Mouse (Mus musculus): ENCODE data around the gene Smco2. TPM values are rescaled to one million over a fixed set of nuclear protein-coding genes. Genes with fewer than 3 reads are reported as not detected.
A peak's percentile ranks its signal among the peaks of the same experiment; 100 is the strongest.
"Not testable (repeated sequence)": the region's sequence is repeated elsewhere in the genome, so short reads cannot be mapped to it uniquely, and the experiment has no call there.

Gene Smco2
- total RNA-seq, 2 experiments from 2014 or later, result 2.3 TPM

DNA sequence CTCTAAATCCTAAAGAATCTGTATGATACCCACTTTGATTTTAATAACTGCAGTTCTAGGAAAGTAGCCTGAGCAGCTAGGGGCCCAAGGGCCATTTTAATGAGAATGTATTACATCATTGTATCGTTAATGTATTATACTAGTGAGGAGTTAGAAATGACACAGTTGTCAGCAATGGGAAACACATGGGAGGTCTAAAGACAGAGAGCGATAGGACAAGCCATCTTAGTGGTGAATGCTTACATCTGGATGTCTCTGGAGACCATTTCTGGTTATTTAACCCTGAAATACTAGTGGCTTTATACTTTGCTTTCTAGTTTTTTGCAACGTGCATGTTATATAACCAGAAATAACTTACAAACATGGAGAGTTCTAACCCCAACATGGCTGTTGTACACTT, 2.0 kb downstream of the Smco2 start:
- intact Hi-C loops (cut with DNase I), result no loop called here
- no peak for DNase-seq (ENCODE audit: low spot score)

DNA sequence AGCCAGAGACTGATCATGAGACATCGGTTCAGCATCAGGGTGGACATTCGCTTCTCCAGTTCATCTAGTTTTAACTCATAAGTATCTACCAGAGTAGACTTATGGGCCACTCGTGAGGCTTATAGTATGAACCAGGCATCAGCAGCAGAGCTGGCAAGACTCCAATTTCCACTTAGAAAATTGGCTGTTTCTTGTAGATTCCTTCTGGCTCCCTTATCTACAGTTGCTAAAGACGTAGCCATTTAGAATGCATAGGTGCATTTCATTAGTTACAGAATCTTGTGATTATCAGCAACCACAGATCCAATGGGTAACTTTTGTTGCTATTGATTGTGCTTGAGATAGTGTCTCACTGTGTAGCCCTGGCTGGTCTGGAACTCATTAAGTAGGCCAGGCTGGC, 2.8 kb downstream of the Smco2 start:
- intact Hi-C loops (cut with DNase I), result no loop called here

DNA sequence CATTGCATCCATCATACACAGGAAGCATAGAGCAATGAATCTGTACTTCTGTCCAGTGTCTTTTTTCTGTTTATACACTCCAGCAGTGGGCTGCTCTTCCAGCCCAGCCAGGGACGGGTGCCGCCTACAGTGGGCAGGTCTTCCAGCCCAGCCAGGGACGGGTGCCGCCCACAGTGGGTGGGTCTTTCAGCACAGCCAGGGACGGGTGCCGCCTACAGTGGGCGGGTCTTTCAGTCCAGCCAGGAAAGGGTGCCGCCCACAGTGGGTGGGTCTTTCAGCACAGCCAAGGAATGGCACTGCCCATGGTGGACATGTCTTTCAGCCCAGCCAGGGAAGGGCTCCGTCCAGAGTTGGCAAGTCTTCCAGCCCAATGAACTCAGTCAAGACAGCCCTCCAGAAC, 5.3 kb downstream of the Smco2 start:
- intact Hi-C loops (cut with DNase I), result no loop called here
- no peak for DNase-seq (ENCODE audit: low spot score)

More for the DNA sequence above, 2.8 kb downstream of the Smco2 start:
- DNase-seq (ENCODE audit: low spot score), result no peak

DNA sequence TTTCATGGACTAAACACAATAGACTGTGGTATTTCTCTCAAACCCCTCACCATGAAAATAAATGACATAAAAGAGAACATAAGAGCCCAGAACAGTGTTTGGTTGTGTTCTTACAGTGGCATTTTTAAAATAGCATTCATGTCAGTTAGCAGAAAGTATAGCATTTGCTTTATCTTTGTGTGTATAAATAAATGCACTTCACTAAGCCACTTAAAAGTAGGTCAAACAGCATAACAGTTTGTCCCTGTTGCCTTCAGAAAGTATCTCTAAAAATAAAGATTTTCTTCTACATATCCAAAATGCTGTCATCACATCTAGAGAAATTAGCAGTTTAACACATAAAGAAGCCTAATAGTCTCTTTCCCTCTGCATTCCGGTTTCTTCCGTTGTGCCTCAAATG, 7.5 kb downstream of the Smco2 start:
- intact Hi-C loops (cut with DNase I), result no loop called here
- no peak for DNase-seq (ENCODE audit: low spot score)

DNA sequence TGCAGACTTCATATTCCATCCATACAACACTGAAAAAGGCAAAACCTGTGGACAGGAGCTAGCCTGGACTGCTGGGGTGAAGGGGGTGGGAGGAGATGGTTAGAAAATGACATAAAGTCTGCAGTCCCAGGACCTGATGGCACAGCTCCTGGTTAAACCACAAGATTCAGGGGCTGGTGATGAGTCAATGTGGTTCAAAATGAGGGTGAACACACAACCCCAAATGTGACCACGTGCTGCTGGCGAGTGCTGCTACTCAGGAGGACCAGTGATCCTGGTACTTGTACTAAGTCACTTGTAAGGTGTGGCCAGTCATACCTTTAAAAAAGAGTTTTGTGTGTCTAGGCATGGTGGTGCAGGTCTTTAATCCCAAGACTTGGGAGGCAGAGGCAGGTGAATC, 13.2 kb downstream of the Smco2 start:
- no peak for DNase-seq (ENCODE audit: low spot score)

DNA sequence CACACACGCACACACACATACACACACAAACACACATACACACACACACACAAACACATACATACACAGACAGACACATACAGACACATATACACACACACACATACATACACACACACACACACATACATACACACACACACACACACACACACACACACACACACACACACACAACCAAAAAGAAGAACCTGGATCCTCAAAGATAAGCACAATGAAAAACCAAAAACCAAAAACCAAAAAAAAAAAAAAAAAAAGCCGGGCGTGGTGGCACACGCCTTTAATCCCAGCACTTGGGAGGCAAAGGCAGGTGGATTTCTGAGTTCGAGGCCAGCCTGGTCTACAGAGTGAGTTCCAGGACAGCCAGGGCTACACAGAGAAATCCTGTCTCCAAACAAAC, 14.5 kb downstream of the Smco2 start:
- intact Hi-C loops (cut with DNase I), result not testable (repeated sequence)

More for the DNA sequence above, 13.2 kb downstream of the Smco2 start:
- intact Hi-C loops (cut with DNase I), result no loop called here

DNA sequence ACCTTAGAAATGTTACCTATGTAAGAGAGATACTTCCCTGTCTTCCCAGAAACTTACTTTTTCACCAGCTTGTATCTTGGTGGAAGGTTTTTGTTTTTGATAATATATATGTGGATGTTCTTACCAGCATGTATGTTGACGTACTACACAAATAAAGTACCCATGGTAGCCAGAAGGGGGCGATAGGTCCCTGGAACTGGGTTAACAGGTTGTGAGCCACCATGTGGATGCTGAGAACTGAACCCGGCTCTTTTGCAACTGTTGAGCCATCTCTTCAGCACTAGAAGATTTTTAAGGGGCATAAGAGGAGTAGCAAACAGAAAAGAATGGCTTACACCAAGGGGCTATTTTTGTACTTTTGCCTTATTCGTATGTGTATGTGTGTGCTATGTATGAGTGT, 15.8 kb downstream of the Smco2 start:
- no peak for DNase-seq (ENCODE audit: low spot score)
- intact Hi-C loops (cut with DNase I), result no loop called here

More for the DNA sequence above, 14.5 kb downstream of the Smco2 start:
- not testable (repeated sequence) for DNase-seq (ENCODE audit: low spot score)

DNA sequence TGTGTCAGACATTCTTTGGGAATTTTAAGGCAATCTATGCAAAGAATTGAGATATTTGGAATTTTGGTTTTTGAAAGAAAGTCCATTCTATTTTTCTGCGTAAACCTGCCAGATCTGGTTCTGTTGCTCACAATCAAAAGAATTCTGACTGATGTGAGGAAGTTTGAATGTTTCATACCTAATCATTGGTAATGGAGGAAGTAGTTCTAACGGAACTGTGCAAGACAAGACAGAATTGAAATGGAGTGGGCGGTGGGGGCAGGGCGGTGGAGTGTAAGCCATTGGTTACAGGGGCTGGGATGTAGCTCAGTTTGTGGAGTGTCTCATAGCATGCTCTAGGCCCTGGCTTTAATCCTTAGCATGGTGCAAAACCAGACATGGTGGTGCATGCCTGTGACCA, 22.1 kb downstream of the Smco2 start:
- intact Hi-C loops (cut with DNase I), result no loop called here

DNA sequence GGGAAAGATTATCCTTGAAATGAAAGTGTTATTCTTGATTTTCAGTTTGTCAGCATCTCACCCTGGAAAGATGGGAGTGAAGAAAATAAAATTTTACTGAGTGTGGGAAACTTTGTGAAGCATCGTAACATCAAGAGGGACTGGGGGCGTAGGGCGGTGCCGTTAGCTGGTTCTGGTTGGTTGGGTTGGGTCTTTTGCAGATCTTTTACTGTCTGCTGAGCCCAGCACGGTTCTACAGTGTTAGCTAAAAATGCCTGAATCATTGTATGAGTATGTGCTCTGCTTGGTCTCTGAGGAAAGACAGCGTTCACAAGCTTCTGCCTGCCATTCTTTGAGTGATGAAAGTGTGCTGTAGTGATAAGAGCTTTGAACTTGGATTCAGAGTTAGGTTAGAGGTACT, 24.5 kb downstream of the Smco2 start:
- intact Hi-C loops (cut with DNase I), result no loop called here
- no peak for DNase-seq (ENCODE audit: low spot score)

More for the DNA sequence above, 22.1 kb downstream of the Smco2 start:
- DNase-seq (ENCODE audit: low spot score), result no peak

DNA sequence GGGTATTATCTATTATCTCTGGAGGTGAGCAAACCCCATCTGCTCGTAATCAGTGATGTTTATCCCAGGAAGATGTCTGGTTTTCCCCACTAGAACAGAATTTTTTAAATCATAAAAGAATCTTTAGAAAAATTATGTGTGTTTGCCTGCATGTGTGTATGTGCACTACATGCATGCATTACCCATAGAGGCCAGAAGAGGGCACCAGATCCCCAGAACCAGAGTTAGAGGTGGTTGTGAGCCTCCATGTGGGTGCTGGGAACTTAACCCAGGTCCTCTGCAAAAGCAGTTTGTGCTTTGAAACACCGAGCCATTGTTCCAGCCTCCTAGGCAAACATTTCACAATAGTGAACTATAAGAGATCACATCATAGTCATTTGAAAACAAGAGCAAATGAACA, 26.9 kb downstream of the Smco2 start:
- DNase-seq (ENCODE audit: low spot score), result no peak
- intact Hi-C loops (cut with DNase I), result no loop called here

DNA sequence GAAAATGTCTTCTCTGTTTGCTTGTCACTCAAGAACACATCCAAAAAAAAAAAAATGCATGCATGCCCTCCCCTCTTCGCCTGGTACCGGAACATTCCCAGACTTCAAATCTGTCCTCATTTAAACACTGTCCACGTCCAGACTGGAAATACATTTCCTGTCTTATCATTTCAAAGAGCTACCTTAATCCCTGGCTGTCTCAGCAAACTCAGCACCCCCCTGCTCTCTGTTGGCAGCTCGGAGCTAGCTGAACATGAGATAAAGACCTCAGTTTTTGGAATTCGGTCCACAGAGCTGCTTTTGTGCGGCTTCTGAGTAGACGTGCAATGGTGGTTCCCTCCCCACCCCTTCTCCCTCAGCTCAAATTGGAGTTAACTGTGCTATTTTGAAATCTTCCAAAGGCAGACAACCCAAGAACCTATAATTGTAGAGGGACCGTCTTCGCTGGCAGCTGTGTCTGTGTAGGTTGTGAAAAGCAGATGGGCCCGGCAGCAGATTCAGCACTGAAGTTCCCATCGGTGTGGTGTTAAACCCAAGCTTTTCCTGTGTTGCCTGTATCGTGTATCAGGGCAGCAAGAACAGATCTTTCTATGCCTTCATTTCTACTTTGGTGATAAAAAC, 27.6 kb downstream of the Smco2 start:
- DNase-seq (ENCODE audit: low spot score), result no peak
- intact Hi-C loops (cut with DNase I), result no loop called here

DNA sequence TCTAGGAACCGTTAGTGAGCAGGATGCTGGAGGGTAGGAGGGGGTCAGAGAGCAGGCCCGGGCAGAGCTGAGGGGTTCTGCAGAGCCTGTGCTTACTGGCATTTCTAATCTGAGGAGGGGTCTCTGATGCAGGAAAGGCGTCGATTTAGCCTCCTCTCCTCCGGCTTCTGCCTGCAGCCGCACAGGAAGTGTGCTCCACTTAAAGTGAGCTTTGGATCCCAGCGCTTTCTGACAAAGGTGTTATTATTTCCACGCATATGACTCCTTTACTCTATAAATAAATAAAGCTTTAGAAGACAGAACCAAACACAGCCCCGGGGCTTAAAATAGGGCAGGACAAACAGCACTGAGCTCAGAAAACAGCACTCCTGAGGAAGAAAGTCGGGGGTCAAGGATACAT, 29.0 kb downstream of the Smco2 start:
- intact Hi-C loops (cut with DNase I), result no loop called here
- no peak for DNase-seq (ENCODE audit: low spot score)

DNA sequence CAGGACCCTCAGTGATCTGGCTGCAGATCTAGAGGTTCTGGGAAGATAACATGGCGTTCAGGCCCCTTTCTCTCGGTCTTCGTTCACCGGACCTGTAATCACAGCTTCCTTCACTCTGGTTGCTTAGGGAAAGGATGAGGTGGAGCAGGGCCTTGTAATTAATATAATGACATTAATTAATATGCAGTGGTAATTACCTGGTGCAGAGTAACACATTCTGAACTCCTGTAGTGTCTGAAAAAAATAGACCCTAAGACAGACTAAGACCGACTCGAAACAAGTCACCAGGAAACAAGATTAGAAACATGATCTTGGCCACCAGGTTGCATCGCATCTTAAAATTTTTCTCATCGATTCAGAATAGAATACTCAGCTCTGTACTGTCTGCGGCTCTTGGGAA, 30.0 kb downstream of the Smco2 start:
- no peak for DNase-seq (ENCODE audit: low spot score)
- intact Hi-C loops (cut with DNase I), result no loop called here

DNA sequence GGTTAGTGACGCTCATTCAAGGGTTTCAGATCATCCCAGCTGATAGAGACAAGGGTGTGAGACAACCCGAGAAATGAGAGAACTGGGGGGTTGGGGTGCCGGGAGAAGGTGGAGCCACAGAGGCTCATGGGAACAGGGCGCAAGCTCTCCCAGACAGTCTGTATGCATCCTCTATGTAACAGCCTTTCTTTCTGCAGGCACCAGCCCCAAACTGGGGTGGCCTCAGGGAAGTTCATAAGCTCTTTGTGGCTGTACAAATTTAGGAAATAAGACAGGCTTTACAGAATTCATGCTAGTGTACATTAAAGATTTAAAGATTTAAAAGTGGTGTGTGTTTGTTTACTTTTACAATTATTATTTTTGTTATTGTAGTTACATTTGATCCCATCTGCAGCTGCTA, 30.4 kb downstream of the Smco2 start:
- DNase-seq (ENCODE audit: low spot score), result no peak
- intact Hi-C loops (cut with DNase I), result no loop called here

DNA sequence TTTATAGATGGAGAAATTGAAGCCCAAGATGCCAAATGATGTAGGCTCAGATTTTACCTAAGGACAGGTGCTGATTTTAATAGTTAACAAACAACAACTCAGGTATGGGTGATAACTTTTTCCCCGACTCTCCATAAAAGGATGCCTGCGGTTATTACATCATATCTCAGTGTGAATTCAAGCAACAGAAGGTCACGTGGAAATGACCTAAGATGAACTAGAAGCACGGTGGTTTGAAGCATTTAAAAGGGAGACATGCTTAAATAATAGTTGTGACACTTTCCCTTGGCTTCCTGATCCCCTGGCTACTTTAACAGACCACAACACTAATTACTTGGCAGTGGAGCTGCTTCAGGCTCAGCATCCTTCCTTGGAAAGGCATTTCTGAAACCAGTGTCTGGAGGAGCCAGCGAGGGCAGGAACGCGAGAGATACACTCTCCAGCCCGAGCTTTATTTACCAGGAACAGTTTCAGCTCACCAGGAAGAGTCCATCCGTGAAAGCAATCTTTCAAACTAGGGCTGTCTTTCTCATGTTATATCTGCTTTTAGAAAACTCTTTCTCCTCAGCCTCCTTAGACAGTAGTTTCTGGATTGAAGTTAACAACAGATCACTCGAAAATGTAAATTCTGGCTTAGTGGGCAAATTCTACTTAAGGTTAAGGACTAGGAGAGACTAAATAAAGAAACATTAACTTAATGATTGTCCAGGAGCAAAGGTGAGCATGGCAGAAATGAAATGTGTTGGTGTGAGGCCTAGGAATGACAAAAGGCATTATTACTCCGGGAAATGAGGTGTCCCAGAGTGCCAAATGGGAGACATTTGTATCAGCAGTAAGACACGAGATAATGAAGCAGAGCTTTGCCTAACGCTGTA, 32.2 kb downstream of the Smco2 start:
- intact Hi-C loops (cut with DNase I), result no loop called here
- no peak for DNase-seq (ENCODE audit: low spot score)

DNA sequence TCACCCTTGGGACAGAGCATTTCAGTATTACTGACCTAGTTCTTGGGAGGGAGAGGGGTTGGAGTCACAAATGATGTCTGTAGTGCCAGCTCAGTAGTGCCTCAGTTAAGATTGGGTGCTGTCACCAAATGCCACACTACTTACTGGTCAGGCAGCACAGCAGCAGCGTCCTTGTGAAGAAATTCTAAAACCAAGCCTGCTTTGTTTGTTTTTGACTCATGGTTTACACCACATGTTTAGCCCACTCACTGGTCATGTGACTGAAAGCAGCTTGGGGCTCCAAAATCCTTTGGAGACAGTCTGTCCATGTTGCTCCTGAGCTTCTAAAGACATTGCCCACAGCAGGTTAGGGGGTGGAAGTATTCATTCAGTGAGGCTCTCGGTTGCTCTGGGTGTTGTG, 33.5 kb downstream of the Smco2 start:
- intact Hi-C loops (cut with DNase I), result no loop called here
- no peak for DNase-seq (ENCODE audit: low spot score)

DNA sequence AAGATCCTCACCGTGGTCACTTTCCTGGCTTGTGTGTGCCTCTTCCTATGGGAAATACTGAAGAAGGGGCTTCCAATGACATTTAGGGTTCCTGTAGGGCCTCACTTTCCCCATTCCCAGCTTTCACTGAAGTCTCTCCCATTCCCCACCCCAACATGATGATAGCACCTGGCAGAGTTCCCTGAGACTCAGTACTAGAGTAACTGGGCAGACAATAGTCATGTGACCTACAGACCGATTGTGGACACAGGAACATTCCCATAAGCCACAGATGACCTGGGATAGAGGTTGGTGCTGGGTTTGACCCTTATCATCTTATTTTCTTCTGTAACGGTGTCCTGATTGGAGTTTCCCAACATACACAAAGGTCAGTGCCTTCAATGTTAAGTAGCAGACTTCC, 34.3 kb downstream of the Smco2 start:
- DNase-seq (ENCODE audit: low spot score), result no peak
- intact Hi-C loops (cut with DNase I), result no loop called here

DNA sequence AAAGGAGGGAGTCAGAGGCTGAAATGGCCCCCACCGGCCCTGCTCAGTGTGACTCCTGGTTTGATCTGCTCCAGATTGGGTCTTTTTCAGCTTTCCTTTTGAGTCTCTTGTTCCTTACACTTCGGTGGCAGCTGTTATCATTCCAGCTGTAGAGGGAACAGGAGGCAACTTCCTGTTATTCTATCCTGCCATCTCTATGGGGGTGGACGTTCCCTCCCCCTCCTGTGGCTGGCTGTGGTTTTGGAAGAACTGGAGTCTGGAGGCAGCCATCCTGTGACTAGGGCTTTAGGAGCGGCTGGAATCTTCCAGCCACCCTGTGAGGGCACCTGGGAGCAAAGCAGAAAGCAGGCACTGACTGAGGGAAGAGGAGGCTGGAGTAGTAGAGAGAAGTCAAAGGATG, 34.9 kb downstream of the Smco2 start:
- intact Hi-C loops (cut with DNase I), result loop anchor here (5.0 kb wide), 1 partner anchor 47 kb away; no protein-coding TSS in a partner anchor

DNA sequence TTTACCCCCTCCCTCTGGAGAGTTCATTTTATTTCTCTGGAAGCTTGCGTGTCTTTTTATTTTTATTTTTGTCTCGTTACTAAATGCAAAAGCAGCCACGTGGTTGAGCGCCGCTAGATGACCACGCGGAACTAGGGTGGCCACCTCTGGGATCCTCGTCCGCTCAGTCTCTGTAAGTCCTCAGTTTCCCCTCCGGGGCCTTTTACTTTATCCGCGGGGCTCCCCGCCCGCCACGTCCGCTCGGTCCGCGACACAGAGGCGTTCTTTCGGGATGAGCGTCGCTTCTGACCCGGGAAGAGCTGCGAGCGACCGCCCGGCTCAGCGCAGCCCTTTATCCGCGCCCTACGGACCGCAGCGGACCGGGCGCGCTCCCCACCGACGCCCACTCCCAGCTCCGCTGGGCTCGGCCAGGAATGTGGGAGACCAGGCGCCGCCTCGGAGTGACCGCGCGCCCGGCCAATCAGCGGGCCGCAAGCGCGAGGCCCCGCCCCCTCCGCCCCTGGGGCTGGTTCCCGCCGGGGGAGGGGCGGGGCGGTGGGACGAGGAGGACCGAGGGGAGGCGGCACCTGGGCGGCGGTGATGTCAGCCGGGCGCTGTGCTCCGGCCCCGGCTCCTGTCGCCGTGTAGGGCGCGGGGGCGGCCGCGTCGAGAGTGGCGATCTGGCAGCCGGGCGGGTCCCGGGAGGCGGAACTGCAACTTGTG, 38.2 kb downstream of the Smco2 start, which contains the start of gene Ppfibp1:
TSS of gene Ppfibp1 (plus strand) at position 530 of the 702 bp plus-strand sequence.
- intact Hi-C loops (cut with DNase I), result loop anchor here (5.0 kb wide), 1 partner anchor 44 kb away; no protein-coding TSS in a partner anchor
- DNase-seq (ENCODE audit: low spot score), result peak; percentile 94

More for the DNA sequence above, 34.9 kb downstream of the Smco2 start:
- DNase-seq (ENCODE audit: low spot score), result no peak

DNA sequence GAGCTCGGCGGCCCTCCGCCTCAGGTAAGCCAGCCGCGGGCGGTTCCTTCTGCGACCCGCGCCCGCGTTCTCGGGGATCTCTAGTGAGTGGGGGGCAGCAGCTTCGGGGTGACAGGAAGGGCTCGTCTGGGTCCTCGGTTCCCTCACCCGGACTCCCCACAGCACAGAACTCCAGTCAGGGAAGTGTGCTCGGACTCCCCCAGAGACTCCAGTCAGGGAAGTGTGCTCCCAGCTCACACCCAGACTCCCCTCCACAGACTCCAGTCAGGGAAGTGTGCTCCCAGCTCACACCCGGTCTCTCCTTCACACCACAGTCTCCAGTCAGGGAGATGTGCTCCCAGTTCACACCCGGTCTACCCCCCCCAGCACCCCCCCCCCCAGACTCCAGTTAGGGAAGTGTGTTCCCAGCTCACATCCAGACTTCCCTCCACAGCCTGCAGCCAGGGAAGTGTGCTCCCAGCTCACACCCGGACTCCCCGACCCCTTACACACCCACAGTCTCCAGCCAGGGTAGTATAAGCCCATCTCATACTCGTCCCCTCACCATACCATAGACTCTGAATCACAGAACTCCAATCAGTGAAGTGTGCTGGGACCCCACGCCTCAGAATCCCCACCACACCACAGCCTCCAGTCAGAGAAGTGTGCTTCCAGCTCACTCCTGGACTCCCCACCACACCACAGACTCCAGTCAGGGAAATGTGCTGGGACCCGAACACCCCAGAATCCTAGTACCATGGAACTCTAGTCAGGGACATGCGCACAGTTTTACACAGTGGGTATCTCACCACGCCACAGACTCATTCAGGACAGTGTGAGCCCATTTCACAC, 39.0 kb downstream of the Smco2 start:
- no peak for DNase-seq (ENCODE audit: low spot score)
- intact Hi-C loops (cut with DNase I), result loop anchor here (5.0 kb wide), 1 partner anchor 43 kb away; no protein-coding TSS in a partner anchor

Measured in heart, postnatal 25 days (tissue).